Mouse (Mus musculus) regulatory T cell (primary cell): Measurements from ENCODE around the gene Gimap5.

Source experiments
- in situ Hi-C: fragments of 300-600 bp; cut with MboI, MseI; formaldehyde crosslinking; loops from one replicate; pipeline ENCODE4 v1.15.1; 2025; ENCODE audit warnings: high pct_unique_total_duplicates

Gimap5 gene

DNA sequence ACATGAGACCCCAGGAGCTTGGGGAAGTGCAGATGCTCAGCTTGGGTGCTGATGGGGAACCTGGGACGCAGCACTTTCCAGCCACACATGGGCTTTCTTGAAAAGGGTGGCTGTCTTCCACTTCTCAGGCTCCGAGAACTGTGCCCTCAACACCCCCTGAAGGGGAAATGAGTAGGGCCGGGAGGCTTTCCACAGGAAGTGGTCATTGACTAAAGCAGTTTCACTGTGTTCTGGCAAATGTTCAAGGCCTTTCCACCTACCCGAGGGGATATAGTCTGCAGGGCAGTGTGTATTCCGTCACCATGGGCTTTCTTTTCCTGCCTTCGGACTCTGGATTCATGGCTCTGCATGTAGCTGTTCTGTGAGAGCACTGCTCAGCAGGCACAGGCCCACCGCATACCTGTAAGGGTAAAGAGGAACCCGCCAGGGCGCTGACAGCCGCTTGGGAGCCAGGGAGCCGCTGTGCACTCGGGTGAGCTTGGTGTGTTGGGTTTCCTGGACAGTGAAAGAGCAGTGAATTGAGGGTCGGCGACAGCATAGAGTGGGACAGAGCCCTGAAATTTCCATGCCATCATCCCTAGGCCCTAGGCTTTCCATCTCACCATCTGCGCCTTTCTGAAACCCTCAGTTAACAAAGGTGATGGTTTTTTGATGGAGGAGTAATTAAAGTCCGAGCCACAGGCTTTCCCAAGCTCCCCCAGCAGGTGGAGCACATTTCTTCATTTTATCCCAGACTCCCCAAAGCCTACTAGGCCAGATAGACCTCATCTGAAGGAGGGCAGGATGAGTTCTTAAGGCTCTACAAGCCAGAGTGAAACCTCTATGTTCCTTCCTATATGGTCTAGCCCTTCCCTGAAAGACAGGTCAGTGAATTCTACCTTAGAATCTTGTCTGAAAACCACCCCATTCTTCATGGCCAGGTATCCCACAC is at the start of gene Gimap5:
Gene Gimap5, plus strand, starts transcription at position 239 of the 931 bp plus-strand sequence.
- in situ Hi-C loops = loop anchor here (10.0 kb wide), 1 partner anchor 71 kb away; the partner anchor contains the start of gene Gimap9

DNA sequence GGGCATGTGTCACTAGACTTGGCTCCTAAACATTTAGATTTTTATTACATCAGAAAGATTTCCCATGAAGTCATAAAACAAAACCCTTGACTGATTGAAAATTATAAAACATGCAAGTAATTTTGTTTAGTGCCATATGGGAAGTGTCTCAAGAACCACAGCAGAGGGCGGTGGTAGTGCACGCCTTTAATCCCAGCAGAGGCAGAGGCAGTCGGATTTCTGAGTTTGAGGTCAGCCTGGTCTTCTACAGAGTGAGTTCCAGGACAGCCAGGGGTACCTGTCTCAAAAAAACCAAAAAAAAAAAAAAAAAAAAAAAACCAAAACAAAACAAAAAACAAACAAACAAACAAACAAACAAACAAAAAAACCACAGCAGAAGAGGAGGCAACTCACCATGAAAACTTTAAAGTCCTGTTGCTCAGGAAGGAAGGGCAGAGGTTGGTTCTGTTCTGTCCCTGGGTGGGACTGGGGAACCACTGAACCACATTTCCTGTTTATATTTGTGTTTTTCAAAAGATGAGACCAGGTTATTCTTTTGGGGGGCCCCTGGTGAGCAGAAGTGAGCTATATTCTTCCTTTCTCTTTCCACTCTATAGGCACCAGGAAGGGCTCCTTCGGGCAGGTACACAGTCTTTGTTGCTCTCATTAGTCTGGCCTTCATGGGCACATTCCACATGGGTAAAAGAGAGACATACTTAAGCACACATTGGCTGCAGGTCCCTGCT is 49.0 kb upstream of the Gimap5 start:
- in situ Hi-C loops = no loop called here

DNA sequence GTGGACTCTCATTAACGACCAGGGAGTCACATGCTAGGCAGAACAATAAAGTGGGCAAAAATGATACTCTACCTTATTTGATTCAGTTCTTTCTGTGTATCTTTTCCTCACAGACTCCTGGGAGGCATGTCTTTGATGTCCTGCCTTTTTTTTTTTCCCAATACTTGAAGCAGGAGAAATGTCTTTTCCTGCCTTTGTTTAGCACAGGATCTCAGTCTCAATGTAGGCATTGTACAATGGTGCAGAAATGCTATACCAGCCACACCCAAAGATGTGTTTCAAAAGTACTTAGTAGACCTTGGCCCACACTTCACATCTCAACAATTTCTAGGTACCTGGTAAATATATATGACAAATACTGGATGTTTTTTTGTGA is 48.5 kb upstream of the Gimap5 start:
- in situ Hi-C loops = no loop called here

DNA sequence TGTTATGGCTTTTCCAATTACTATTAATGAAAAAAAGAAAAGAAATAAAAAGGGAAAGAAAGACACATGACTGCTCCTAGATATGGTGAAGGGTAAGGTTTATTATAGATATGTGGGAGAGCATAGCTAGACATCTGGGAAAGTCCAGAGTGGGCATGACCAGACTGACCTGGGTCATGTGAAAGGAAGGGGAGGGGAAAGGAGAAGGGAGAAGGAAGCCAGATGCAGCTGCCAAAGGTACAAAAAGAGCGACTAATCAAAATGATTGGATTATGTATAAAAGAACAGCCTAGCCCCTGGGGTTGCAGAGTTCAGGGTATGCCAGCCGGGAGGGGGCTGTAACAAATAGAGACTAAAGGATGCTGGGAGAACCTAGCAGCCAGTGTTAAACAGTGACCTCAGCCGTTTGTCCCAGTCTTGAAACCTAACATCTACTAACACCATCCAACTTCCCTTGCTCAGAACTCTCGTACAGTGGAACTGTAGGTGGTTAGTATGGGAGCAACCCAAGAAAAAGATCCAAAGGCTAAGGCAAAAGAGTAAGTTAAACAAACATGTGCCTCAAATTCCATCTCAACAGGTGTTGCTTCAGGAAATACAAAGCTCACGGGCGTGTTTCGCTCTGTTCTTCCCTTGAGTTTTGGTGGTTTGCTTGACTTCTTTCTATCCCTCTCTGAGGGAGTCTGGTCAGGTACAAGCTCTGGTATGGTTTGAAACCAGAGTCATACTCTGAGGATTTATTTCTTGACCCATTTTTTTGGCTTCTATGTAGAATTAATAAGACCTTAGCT is 47.7 kb upstream of the Gimap5 start:
- in situ Hi-C loops = no loop called here

DNA sequence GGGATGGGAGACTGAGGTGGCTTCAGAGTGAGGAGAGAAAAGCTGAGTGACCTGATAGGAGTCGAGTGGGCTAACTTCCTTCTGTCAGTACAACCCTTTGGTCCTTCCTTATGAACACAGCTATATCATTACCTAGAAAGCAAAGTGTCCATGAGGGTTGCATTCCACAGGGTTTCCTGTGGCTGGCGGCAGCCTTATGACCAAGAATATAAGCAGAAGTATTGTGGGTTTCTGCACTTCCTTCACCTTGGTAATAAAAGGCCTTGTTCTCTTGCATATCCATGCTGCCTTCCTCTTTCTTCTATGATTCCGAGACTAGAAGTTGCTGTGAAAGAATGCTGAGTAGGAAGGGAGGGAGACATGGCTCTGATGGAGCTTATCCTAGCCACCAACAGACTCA is 47.1 kb upstream of the Gimap5 start:
- in situ Hi-C loops = no loop called here

DNA sequence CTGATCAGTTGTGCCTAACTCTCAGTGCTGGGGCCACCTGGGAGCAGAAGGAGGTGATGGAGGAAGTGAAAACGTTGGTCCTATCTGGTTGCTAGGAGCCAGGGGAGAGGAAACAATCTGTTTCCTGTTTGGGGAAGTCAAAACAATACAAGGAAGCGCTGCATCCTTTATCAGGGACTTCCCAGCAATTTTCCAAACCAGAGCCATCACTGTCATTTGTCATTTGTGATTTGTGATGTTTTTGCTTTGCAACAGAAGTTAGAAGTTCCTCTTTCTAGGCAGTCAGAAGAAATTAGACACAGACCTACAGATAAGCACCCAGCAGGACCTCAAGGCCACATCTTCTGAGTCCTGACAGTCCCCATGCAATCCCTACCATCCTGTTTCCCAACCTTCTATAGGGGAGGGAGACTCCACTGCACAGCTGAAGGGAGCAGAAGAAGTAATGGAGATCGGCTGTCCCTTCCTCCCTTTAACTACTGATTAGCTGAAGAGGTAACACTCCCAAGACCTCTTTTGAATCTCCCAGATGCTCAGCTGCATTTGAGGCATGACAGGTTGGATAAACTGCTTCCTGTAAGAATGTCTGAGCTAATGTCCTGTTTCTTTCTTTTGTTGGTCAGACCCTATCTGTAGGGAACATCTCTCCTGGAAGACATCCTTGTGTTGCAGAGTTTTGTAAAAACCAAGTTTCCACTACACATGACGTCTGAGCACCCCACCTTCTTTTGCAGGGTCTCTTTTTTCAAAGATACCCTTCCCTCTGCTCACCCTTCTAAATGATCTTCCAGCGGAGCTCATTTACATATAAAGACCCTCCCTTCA is 45.5 kb upstream of the Gimap5 start:
- in situ Hi-C loops = loop anchor here (25.0 kb wide), 1 partner anchor 938 kb away; no protein-coding TSS in a partner anchor

DNA sequence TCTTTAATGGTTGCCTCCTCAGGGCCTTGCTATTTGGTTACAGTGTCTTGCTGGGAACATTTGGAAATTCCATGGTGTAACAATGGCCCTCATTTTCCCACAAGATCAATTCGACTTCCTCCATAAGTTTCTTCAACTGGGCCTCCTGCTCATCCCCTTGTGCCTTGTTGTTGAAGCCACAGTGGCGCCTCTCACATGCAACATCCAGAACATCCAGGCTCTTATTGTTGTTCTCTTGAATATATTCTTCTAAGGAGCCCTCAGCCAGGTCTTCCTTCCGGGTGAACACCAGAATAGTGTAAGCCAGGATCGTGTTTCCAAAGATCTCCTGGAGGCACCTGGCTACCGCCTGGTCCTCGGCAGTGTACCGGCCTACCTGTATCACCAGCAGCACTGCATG is 43.9 kb upstream of the Gimap5 start:
- in situ Hi-C loops = loop anchor here (25.0 kb wide), 1 partner anchor 940 kb away; no protein-coding TSS in a partner anchor

DNA sequence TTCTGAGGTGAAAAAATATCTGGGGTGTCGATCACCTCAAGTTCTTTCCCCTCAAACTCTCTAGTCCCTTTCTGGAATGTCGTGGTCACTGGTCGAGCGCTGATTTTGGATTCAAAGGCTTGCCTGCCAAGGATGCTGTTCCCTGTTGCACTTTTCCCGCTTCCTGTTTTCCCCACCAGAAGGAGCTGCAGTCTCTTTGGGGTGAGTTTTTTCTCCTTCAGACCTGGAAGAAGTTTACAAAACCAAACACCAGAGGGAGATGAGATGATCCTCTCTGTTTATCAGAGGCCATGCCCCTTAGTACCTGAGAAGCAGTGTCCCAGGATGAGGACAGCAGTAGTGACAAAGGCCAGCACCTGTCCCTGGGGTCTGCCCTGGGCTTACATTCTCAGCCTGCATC is 43.4 kb upstream of the Gimap5 start:
- in situ Hi-C loops = loop anchor here (25.0 kb wide), 1 partner anchor 940 kb away; no protein-coding TSS in a partner anchor

DNA sequence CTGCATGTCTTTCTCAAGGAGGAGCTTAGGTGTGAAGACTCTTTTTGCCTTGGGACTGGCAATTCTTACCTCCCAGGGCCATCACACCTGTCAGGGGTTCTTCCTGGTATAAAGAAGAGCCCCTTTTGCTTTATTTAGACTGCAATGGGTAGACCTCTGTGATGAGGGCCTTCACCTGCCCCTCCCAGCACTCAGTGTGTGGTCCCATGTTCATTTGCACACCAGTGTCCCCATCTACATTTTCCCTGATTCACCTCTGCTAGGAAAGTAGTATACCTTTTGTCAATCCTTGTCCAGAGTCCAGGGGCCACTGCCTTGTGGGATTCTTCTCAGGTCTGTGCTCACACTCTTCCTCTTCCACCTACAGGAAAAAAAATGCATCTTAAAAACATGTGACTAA is 41.9 kb upstream of the Gimap5 start:
- in situ Hi-C loops = loop anchor here (25.0 kb wide), 1 partner anchor 942 kb away; no protein-coding TSS in a partner anchor

DNA sequence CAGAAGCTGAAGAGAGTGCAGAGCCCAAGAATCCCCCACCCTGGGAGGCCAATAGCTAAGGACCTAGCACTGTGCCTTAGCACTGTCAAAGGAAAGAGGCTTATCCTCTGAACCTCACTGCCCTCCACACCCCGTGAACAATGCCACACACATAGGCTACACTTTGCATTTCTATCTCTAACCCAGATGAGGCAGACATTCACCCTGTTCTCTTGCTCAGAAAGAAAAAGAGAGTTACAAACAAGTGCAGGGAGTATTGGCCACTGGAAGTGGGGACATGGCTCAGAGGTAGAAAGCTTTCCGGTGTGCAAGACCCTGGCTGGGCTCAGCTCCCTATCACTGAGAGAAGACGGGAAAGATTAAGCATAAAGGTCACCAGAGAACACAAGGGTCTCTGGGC is 39.9 kb upstream of the Gimap5 start:
- in situ Hi-C loops = loop anchor here (5.0 to 25.0 kb wide), 2 partner anchors 59 to 944 kb away; partner anchors contain the start of gene Gimap8

DNA sequence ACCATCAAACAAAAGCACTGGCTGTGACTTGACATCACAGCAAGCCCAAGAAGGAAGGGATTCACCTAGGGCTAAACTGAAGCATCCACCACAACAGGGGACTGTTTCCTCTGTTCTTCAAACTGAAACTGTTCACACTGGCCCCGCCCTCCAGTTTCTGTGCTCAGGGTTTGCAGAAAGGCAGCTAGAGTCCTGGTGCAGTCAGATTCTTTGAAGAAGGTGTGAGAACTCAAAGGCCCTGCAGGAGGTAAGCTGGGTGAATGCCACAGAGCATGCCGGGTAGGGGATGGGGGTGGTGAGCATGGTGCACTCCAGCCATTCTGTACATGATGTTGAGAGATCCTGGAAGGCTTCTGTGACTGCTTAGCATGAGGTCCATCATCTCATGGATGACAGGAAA is 27.5 kb upstream of the Gimap5 start, which contains the start of the genes Gm28053 and Gimap7:
Gene Gm28053, plus strand, starts transcription at position 153 of the 400 bp plus-strand sequence.
Gene Gimap7, plus strand, starts transcription at position 167 of the 400 bp plus-strand sequence.
- in situ Hi-C loops = loop anchor here (25.0 kb wide), 1 partner anchor 956 kb away; no protein-coding TSS in a partner anchor

DNA sequence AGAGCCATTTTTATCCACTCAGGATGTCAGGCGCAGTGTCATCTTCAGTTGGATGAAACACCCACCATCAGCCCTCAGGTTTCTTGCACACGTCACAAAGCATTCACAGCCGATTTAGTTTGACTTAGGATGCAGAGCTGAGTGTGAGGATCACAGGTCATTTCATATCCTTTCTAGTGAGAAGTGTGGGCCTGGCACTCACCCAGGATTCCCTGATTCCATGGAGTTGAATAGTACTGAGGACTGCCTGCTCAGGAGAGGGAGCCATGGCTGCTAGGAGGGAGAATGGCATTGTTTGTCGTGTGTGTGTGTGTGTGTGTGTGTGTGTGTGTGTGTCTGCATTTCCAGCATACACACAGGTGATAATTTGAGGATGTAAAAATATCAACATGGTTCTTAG is 25.7 kb upstream of the Gimap5 start:
- in situ Hi-C loops = loop anchor here (5.0 to 25.0 kb wide), 2 partner anchors 43 to 958 kb away; partner anchors contain the start of gene Gimap9

DNA sequence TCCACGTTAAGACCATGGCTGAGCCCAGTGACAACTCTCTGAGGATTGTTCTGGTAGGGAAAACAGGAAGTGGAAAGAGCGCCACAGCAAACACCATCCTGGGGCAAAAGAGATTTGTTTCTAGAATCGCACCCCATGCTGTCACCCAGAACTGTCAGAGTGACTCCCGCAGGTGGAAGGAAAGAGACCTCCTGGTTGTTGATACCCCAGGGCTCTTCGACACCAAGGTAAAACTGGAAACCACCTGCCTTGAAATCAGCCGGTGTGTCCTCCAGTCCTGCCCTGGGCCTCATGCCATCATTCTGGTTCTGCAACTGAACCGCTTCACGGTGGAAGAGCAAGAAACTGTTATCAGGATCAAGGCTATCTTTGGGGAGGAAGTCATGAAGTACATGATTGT is 22.5 kb upstream of the Gimap5 start:
- in situ Hi-C loops = loop anchor here (5.0 to 25.0 kb wide), 2 partner anchors 46 to 961 kb away; partner anchors contain the start of gene Gimap9

DNA sequence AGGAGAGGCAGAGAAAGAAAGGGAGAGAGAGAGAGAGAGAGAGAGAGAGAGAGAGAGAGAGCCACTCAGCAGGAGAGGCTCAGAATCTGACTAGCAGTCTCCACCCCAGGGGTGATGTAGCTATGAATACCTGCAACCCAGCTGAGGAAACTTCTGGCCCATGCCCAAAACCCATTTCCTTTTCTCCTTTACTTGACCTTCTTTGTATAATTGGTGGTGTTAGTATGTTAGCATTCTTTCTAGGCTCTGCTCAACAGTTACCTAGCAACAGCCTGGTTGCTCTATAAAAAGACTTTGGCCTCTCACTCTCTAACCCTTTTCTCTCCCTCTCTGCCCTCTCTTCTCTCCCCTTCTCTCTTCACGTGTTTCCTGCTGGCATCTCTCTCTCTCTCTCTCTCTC is 20.5 kb upstream of the Gimap5 start:
- in situ Hi-C loops = no loop called here

DNA sequence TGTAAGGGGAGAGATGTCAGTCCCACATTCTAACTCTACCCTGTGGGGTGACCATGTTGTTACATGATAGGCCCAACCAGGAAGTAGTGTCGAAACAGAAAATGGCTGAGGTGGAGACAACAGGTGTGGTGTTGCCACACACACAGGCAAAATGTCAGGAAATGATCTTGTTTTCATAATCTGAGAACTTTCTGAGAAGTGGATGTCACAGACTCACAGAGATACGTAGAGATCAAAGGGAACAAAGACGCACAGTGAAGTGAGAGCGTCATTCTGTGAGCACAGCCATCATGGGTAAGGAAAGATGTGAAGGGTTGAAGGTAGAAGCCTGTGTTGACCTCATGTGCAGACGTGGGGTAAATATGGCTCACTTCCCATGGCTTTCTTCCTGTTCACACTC is 18.2 kb upstream of the Gimap5 start:
- in situ Hi-C loops = no loop called here

DNA sequence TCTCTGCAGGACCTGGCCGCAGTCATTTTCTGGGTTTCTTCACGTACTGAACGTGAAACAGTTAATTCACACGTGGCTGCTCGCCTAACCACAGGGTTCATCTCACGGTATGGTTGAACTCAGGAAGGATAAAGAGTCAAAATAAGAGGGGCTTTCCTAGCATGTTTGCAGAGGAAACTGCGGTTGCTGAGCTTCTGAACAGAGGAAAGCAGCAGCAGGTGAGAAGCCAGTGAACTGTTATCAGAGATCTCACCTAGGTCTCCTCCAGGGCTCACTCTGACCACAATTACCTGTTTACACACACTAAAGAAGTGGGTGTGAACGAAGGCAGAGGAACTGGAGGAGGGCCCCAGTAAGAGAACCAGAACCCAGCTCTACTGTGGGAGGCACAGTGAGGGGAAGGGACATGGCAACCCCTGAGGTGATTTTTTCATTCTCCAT is 13.1 kb upstream of the Gimap5 start:
- in situ Hi-C loops = no loop called here

DNA sequence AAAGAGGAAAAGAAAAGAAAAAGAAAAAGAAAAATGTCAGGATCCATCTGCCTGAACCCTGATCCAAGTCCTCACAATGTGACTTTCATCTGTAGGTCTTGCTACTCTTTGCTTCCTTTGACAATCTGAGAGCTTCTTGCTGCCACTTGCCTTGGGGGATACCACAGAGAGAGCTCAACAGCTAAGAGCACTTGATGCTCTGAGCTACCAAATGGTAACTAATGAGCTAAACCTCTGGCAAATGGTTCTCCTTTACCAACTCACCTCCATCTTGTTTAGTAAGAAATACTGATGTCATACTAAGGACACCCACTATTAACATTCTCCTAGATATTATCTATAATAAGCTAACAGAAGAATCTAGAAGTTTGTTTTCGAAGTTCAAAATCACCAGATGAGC is 12.3 kb upstream of the Gimap5 start:
- in situ Hi-C loops = no loop called here

DNA sequence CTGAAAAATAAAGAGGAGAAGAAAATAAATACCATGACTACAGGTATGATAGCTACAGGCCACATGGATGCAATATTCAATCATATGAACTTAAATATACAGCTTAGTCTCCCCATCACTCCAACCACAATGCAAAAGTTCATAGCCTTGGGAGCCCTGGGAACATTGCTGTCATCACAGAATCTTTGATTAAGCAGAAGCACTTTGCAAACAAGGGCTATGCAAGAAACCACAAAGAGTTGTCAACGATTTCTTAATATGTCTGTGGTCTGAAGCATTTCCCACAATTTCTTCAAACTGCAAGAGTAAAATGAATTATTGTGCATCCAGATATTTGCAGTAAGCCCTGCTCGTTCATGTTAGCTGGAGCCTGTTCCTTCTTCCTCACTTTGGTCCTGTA is 8.9 kb upstream of the Gimap5 start:
- in situ Hi-C loops = loop anchor here (5.0 kb wide), 1 partner anchor 35 kb away; the partner anchor contains the start of gene Gimap3

DNA sequence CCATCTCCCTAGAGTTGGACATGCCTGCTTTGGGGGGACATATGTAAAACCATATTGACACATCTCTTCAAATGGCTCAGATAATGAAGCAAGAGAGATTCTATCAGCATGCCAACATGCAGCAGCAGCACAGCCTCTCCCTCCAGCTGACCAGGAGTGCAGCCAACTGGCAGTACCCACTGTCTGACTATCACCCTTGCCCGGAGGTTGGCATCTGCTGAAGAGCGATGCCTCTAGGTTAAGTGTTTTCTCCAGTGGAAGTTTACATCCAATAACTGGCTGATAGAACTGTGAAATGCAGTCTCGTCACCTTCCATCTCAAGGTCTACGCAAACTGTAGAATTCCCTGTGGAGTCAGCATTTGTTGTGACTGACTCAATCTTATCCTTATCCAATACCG is 8.3 kb upstream of the Gimap5 start:
- in situ Hi-C loops = loop anchor here (5.0 kb wide), 1 partner anchor 35 kb away; the partner anchor contains the start of gene Gimap3
